Mouse (Mus musculus) heart, embryonic 10.5 days (tissue): ENCODE measurements at regions not wholly inside any gene's neighbourhood (a gene's known extent, or its start where the extent isn't known, plus 50 kb on each side); places are given as distances from the start of the nearest gene placed in this dataset.
A peak's percentile ranks its signal among the peaks of the same experiment; 100 is the strongest.

Source experiments
- DNase-seq: peaks from one replicate; pipeline ENCODE4 v3.0.0-alpha.2; 2017; ENCODE audit warnings: low spot score
- H3K27ac ChIP-seq: fragments of 300-500 bp; sonication (generic); 2 replicates; pipeline ENCODE4 v1.5.1; 2016; ENCODE audit warnings: mild to moderate bottlenecking
- H3K27me3 ChIP-seq: fragments of 300-500 bp; sonication (generic); 2 replicates; pipeline ENCODE4 v1.6.1; 2016; ENCODE audit warnings: mild to moderate bottlenecking; ENCODE audit not compliant: poor library complexity, insufficient read depth, severe bottlenecking
- H3K36me3 ChIP-seq: fragments of 300-500 bp; sonication (generic); 2 replicates; pipeline ENCODE4 v1.6.1; 2016; ENCODE audit warnings: mild to moderate bottlenecking, moderate library complexity
- H3K4me1 ChIP-seq: fragments of 300-500 bp; sonication (generic); 2 replicates; pipeline ENCODE4 v1.6.1; 2016; ENCODE audit warnings: mild to moderate bottlenecking
- H3K4me3 ChIP-seq: fragments of 300-500 bp; sonication (generic); 2 replicates; pipeline ENCODE4 v1.5.1; 2016; ENCODE audit warnings: mild to moderate bottlenecking, moderate library complexity
- H3K9me3 ChIP-seq: fragments of 300-500 bp; sonication (generic); 2 replicates; pipeline ENCODE4 v1.6.1; 2016; ENCODE audit warnings: mild to moderate bottlenecking, moderate library complexity
- WGBS: fragments of 180-500 bp; shearing (Covaris S2); methylation state at CpG from one replicate; pipeline ENCODE4 v1.1.7; 2016; 5-methylcytosine and 5-hydroxymethylcytosine counted together

GRCm38 (mm10) chr8:24352322-24352721, 373.3 kb downstream of the Adam3 start:
- 72% methylated on average over 9 of the region's 9 CpGs for WGBS
- Histone ChIP-seq H3K9me3 (no peaks in the 10 kb centered on the region), H3K4me1 (peaks cover 11% of the 10 kb centered on the region), H3K4me3 (no peak overlapping the region), H3K36me3 (no peaks in the 10 kb centered on the region), H3K27me3 (no peaks in the 10 kb centered on the region), H3K27ac (no peak overlapping the region)
- no peak for DNase-seq

DNA sequence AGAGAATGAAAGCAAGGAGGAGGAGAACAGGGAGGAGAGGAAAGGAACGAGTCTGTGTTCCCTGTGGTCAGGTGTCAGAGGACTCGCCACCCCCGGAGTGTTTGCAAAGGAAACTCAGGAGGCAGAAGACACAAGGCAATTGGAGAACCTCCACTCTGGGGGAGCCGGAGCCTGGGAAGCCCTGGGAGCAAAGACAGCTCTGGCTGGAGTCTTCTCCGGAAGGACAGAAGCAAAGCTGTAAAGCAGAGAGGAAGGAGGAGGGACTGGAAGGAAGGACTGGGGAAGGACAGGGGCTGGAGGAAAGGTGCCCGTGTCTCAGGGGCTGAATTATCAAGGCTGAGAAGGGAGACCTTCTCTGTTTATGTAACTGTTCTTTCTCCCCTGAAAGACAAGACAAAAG, 373.9 kb downstream of the Adam3 start:
- Histone ChIP-seq H3K36me3 (no peaks in the 10 kb centered on the region), H3K27me3 (no peaks in the 10 kb centered on the region), H3K27ac (peak overlapping the region; percentile 18; the same call in 1 of the 2 replicates), H3K4me3 (peak overlapping the region; percentile 9; the same call in 1 of the 2 replicates), H3K9me3 (no peaks in the 10 kb centered on the region), H3K4me1 (peaks cover 11% of the 10 kb centered on the region)
- DNase-seq, result no peak
- WGBS, result 14% methylated on average over 6 of the region's 6 CpGs

- no peaks in the 10 kb centered on the region for H3K9me3 ChIP-seq
- no peaks in the 10 kb centered on the region for H3K27me3 ChIP-seq
- DNase-seq, result no peak
- no peaks in the 10 kb centered on the region for H3K36me3 ChIP-seq
- H3K4me3 ChIP-seq, result no peak overlapping the region
- peaks cover under 1% of the 10 kb centered on the region; the same call in 1 of the 2 replicates for H3K4me1 ChIP-seq
- no peak overlapping the region for H3K27ac ChIP-seq
- 81% methylated on average over 6 of the region's 6 CpGs for WGBS
Observed at GRCm38 (mm10) chr8:24346390-24347113, 379.1 kb downstream of the Adam3 start.

GRCm38 (mm10) chr8:24338694-24339093, 387.0 kb downstream of the Adam3 start:
- no peak for DNase-seq
- WGBS, result 87% methylated on average over 9 of the region's 9 CpGs
- H3K9me3 ChIP-seq, result no peaks in the 10 kb centered on the region
- no peak overlapping the region for H3K4me3 ChIP-seq
- H3K27ac ChIP-seq, result no peak overlapping the region
- H3K27me3 ChIP-seq, result no peaks in the 10 kb centered on the region
- H3K4me1 ChIP-seq, result peaks cover 3% of the 10 kb centered on the region; the same call in 1 of the 2 replicates
- no peaks in the 10 kb centered on the region for H3K36me3 ChIP-seq

DNA sequence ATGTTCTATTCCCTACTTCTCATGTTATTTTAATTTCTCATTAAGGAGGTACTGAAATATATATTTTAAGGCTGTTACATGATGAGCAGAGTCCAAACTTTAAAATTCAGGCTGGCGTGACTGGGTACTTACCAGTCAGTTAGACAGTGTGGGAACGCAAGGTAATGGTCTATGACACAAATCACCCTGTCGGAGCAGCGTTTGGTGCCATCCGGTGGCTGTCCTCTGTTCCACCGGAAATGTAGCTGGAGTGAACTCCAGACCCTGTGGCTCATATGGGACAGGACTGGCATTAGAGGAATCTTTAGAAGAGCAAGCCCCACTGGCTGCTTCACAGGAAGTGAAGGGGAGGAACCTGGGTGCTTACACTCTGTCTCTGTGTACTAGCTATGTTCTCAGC, 388.0 kb downstream of the Adam3 start:
- 56% methylated on average over 6 of the region's 6 CpGs for WGBS
- H3K9me3 ChIP-seq, result no peaks in the 10 kb centered on the region
- no peaks in the 10 kb centered on the region for H3K27me3 ChIP-seq
- H3K36me3 ChIP-seq, result no peaks in the 10 kb centered on the region
- no peak overlapping the region for H3K27ac ChIP-seq
- DNase-seq, result no peak
- no peak overlapping the region for H3K4me3 ChIP-seq
- peaks cover 3% of the 10 kb centered on the region; the same call in 1 of the 2 replicates for H3K4me1 ChIP-seq

DNA sequence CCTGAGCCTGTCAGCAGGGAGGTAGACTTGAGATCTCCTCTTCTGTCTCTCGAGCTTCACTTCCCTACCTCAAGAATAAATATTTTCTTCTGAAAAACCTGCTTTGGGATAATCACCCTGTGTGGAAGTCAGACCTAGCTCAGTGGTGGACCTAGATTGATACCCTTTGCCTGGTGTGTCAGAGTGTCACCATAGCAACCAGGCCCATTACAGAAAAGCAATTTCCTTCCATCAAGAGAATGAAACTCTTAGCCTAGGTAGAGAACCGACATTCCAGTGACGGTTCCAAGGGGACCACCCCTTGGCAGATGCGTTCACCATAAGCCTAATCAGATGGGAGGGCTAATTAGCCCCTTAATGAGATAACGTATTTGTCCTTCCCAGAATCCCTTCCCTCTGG, 389.9 kb downstream of the Adam3 start:
- Histone ChIP-seq H3K4me3 (no peak overlapping the region), H3K27ac (no peak overlapping the region), H3K9me3 (no peaks in the 10 kb centered on the region), H3K36me3 (no peaks in the 10 kb centered on the region), H3K27me3 (no peaks in the 10 kb centered on the region), H3K4me1 (peaks cover 3% of the 10 kb centered on the region; the same call in 1 of the 2 replicates)
- WGBS, result 62% methylated on average over 5 of the region's 5 CpGs
- no peak for DNase-seq

- Histone ChIP-seq H3K36me3 (no peaks in the 10 kb centered on the region), H3K27ac (no peak overlapping the region), H3K27me3 (no peaks in the 10 kb centered on the region), H3K9me3 (no peaks in the 10 kb centered on the region), H3K4me1 (peaks cover 3% of the 10 kb centered on the region; the same call in 1 of the 2 replicates), H3K4me3 (no peak overlapping the region)
- 76% methylated on average over 4 of the region's 4 CpGs for WGBS
- DNase-seq, result no peak
Observed at GRCm38 (mm10) chr8:24333705-24334104, 391.9 kb downstream of the Adam3 start.

DNA sequence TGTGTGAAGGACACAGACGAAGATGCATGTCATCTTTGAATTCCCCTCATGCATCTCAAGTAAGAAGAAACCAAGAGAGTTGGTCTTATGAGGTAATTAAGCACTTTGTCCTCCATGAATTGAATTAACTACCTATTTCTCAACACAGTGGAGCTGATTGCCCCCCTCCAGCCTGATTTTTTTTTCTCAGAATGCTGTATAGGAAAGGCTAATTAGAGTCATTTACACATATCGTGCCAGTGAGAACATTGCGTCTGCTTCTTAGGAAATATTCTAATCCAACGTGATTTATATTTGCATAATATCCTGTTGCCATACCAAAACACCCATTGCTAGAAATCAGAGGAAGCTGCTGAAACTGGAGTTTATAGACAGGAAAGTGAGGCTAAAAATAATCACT, 414.8 kb downstream of the Adam3 start:
- DNase-seq, result no peak
- H3K4me1 ChIP-seq, result no peaks in the 10 kb centered on the region
- H3K27ac ChIP-seq, result no peak overlapping the region
- no peaks in the 10 kb centered on the region for H3K27me3 ChIP-seq
- H3K9me3 ChIP-seq, result no peaks in the 10 kb centered on the region
- no peaks in the 10 kb centered on the region for H3K36me3 ChIP-seq
- H3K4me3 ChIP-seq, result no peak overlapping the region
- WGBS, result 77% methylated on average over 4 of the region's 4 CpGs

DNA sequence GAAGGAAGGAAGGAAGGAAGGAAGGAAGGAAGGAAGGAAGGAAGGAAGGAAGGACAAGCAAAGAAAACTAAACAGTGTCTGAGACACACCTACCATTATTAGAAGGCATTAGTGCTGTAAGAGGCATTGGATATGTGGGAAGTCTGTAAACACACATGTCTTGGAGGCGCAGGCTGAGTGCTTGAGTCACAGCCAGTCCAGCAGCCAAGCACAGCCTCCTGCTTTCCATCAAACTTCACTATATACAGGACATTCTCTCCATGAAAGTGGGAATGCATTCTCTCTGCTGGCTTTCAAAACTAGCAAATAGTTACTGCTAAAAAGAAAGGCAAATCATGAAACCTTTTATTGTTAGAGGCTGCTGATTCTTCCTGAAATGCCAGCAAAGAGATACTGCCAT, 431.1 kb downstream of the Adam3 start:
- Histone ChIP-seq H3K4me1 (peaks cover 7% of the 10 kb centered on the region), H3K36me3 (no peaks in the 10 kb centered on the region), H3K27ac (no peak overlapping the region), H3K4me3 (no peak overlapping the region), H3K27me3 (no peaks in the 10 kb centered on the region), H3K9me3 (peaks cover 4% of the 10 kb centered on the region; the same call in 1 of the 2 replicates)
- DNase-seq, result no peak
- 65% methylated on average over 1 of the region's 1 CpGs for WGBS

DNA sequence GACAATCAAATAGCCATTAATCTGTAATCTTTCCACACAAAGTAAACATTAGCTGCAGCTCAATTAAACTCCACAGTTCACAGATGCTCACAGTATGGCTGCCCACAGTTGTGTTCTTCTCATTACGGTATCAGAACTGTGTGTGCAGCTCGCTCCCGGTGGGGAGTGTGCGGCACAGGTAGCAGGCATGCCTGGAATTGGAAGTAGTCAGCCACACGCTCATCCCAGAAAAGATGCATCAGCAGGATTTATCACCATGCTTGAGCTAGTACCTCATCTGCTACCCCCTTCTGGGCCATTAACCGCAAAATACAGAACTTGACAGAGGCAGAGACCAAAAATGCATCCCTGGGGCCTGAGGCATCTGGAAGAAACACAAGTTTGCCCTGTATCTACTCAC, 437.8 kb downstream of the Adam3 start:
- WGBS, result 87% methylated on average over 6 of the region's 6 CpGs
- DNase-seq, result no peak
- Histone ChIP-seq H3K27me3 (no peaks in the 10 kb centered on the region), H3K27ac (no peak overlapping the region), H3K4me3 (no peak overlapping the region), H3K9me3 (peaks cover 7% of the 10 kb centered on the region; the same call in 1 of the 2 replicates), H3K4me1 (no peaks in the 10 kb centered on the region), H3K36me3 (no peaks in the 10 kb centered on the region)

- H3K9me3 ChIP-seq, result 0 out of 2 replicates have a peak, but pooled peaks cover 3% of the 10 kb centered on the region
- H3K36me3 ChIP-seq, result no peaks in the 10 kb centered on the region
- H3K4me3 ChIP-seq, result no peak overlapping the region
- H3K27me3 ChIP-seq, result no peaks in the 10 kb centered on the region
- WGBS, result 80% methylated on average over 2 of the region's 2 CpGs
- DNase-seq, result no peak
- no peak overlapping the region for H3K27ac ChIP-seq
- no peaks in the 10 kb centered on the region for H3K4me1 ChIP-seq
Observed at GRCm38 (mm10) chr8:24284966-24285365, 440.7 kb downstream of the Adam3 start.

- Histone ChIP-seq H3K9me3 (0 out of 2 replicates have a peak, but pooled peaks cover 3% of the 10 kb centered on the region), H3K4me3 (no peak overlapping the region), H3K27ac (no peak overlapping the region), H3K36me3 (no peaks in the 10 kb centered on the region), H3K4me1 (no peaks in the 10 kb centered on the region), H3K27me3 (no peaks in the 10 kb centered on the region)
- WGBS, result 76% methylated on average over 3 of the region's 3 CpGs
- DNase-seq, result no peak
Observed at GRCm38 (mm10) chr8:24283901-24284405, 441.7 kb downstream of the Adam3 start.

DNA sequence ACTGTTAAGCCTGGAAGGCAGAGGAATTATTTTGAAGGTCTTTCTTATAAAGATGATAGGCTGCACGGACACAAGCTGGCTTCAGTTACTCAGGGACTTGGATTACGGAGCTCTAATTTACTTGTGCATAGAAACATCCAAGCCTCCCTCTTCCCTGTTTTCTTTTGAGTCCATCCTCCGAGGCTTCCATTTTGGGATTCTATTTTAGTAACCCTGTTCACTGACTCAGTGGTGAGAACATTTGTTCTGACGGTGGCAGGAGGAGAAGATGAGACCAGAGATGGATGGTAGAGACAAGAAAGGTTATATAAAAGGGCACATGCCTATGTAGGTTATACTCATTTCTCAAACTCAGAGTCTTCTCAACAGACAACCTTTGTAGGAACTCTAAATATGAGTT, 445.4 kb downstream of the Adam3 start:
- WGBS, result 79% methylated on average over 4 of the region's 4 CpGs
- Histone ChIP-seq H3K36me3 (no peaks in the 10 kb centered on the region), H3K9me3 (no peaks in the 10 kb centered on the region), H3K27ac (no peak overlapping the region), H3K4me3 (no peak overlapping the region), H3K4me1 (no peaks in the 10 kb centered on the region), H3K27me3 (no peaks in the 10 kb centered on the region)
- no peak for DNase-seq
